Mouse (Mus musculus): Measurements from ENCODE around the gene Uts2r.

- no peak for TF ChIP-seq MAFK (IDR thresholded peaks at IDR 0.05; ENCODE audit: insufficient read depth, low read depth, low read length)
- TF ChIP-seq HCFC1 (IDR thresholded peaks at IDR 0.05; ENCODE audit: borderline replicate concordance, insufficient read depth, low read length): no peak
- TF ChIP-seq ZNF384 (IDR thresholded peaks at IDR 0.05; ENCODE audit: low read depth, low read length): no peak
- TF ChIP-seq CHD2 (IDR thresholded peaks at IDR 0.05; ENCODE audit: low read depth, low read length): no peak
- TF ChIP-seq ZC3H11A (IDR thresholded peaks at IDR 0.05; ENCODE audit: borderline replicate concordance, low read depth, low read length): no peak
Observed at GRCm38 (mm10) chr11:121118577-121118976, 41.5 kb upstream of the Uts2r start, which contains the start of gene Tex19.2.

Measured in ES-E14 (cell line).